Mouse (Mus musculus) embryo, embryonic 11 days (tissue): ENCODE measurements around the gene Rnf186.
"Not testable (repeated sequence)": the region's sequence is repeated elsewhere in the genome, so short reads cannot be mapped to it uniquely, and the experiment has no call there.

Experiments used
- DNase-seq: peaks from one replicate; pipeline ENCODE4 v3.0.0-alpha.2; 2015

The Rnf186 gene

GRCm38 (mm10) chr4:138972139-138972826 lies 5.4 kb downstream of the Rnf186 start:
- DNase-seq, result peak; percentile 70

GRCm38 (mm10) chr4:138972827-138973718 lies 6.2 kb downstream of the Rnf186 start, which contains the start of gene Tmco4:
TSS of gene Tmco4 (plus strand) at chr4:138972888.
- peak; percentile 80 for DNase-seq

- DNase-seq, result no peak
These were observed 6.8 kb downstream of the Rnf186 start for GRCm38 (mm10) chr4:138973719-138974115.

DNA sequence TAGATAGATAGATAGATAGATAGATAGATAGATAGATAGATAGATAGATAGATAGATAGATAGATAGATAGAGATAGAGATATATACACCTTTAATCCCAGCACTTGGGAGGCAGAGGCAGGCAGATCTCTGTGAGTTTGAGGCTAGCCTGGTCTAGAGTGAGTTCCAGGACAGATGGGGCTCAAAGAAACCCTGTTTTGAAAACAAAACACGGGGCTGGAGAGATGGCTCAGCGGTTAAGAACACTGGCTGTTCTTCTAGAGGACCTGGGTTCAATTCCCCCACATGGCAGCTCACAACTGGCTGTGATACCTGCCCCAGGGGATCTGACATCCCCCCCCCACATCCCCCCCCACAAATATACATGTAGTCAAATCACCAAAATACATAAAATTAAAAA lies 7.6 kb downstream of the Rnf186 start:
- not testable (repeated sequence) for DNase-seq

- no peak for DNase-seq
These were observed 8.3 kb downstream of the Rnf186 start for GRCm38 (mm10) chr4:138975194-138975593.

GRCm38 (mm10) chr4:138976046-138976445 lies 9.1 kb downstream of the Rnf186 start:
- DNase-seq, result no peak

DNA sequence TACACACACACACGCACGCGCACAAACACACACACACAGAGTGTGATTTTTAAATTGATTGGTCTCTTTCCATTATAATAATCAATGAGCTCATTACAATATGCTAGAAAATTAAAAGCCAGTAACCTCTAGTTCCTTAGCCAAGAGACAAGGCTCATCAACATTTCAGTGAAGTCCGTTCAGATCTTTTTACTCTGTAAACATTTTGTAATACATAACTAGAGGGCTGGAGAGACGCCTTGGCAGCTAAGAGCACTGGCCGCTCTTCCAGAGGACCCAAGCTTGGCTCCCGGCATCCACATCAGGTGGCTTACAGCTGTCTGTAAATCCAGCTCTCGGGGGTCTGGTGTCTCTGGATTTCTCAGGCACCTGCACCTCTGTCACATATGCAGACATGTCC lies 13.1 kb downstream of the Rnf186 start:
- DNase-seq, result no peak

GRCm38 (mm10) chr4:138980771-138981420 lies 14.0 kb downstream of the Rnf186 start:
- peak; percentile 61 for DNase-seq

DNA sequence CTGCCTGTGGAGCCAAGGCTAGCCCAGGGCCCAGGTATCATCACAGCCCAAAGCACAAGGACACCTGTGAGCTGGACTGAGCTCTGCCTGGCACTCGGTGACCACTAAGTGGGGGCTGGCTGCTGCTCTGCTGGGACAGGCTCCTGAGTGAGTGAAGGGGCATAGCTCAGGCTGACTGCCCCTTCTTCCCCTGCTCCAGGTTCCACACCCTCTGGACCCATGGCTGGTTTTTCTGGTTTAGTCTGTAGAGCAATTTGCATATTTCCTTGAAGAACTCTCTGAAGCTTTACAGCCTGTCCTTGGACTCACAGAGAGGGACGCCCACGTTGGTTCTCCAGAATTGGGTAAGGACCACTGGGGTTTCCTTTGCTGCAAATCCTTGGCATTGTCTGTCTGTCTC lies 16.5 kb downstream of the Rnf186 start:
- no peak for DNase-seq

- DNase-seq, result no peak
These were observed 17.8 kb downstream of the Rnf186 start for GRCm38 (mm10) chr4:138984744-138985143.

DNA sequence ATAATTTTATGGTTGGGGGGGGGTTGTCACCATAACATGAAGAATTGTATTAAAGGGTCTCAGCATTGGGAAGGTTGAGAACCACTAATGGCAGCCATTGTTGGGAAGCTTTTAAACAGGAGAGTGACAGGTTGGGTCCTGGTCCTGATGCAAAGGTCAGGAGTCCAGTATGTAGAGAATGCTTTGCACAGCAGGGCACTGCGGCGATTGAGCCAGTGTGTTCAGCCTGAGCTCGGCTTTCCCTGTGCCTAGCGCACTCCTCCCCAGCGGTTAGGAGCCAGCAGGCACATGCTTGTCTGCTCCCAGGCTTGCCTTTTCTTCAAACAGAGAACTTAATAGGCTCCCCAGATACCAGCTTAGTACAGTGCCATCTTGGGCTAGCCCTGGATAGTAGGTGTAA lies 19.4 kb downstream of the Rnf186 start:
- no peak for DNase-seq

DNA sequence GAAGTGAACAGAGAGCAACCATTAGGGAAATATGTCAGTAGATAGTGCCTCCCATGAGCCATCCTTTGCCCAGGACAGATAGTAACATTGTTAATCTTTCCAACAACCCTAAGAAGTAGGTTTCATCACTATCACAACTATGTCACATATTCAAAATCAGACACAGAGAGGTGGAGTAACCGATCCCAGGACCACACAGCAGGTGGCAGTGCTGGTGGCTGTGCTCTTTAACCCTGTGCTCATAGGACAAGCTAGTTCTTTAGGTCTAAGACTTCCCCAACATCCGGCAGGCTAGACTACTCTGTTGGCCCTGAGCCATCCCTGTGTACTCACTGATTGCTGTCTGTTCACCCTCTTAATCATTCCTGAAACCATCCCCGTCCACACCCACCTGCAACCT lies 27.5 kb downstream of the Rnf186 start:
- no peak for DNase-seq

DNA sequence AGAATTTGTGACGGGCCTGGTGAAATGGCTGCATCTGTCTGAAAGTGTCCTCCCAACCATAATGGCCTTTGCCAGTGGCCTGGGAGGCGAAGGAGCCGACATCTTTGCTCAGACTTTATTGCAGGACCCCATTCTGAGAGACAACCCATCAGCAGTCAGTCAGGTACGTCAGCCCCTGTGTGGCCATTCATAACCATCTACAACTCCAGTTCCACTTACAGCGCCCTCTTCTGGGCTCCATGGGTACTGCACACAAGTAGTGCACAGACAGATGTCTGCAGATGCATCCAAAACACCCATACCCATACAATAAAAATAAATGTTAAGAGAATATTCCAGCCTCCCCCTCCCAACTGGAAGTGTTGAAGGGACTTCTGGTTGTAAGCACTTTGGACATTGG lies 29.5 kb downstream of the Rnf186 start:
- no peak for DNase-seq

DNA sequence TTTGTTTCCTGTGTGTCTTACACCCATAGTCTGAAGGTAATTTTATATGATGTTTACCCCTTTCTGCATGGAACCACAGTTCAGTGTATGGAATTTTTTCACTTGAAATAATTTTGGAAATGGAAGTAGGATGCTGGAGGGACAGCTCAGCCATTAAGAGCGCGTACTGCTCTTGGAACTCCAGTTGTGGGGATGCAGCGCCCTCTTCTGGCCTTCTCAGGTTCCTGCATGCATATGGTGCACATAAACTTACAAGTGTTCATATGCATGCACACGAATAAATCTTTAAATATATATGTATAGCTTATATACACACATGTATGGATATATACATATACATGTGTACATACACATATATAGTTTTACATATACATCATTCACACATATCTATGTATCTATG lies 30.2 kb downstream of the Rnf186 start:
- no peak for DNase-seq

DNA sequence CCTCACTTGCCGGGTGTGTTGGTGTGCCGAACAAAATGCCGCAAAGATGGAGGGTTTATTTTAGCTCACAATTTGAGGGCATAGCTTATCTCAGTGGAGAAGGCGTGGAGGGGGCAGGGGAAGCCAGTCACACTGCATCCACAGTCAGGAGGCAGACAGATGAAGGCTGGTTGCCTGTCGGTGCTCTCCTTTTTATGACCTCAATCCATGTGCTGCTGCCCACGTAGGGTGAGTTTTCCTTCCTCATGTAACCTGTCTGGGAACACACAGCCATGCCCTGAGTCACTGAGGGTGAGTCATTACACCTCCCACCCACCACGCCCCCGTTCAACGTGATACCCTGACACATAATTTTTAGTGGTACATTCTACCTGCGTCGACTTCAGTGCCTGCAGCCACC lies 31.7 kb downstream of the Rnf186 start:
- DNase-seq, result no peak

DNA sequence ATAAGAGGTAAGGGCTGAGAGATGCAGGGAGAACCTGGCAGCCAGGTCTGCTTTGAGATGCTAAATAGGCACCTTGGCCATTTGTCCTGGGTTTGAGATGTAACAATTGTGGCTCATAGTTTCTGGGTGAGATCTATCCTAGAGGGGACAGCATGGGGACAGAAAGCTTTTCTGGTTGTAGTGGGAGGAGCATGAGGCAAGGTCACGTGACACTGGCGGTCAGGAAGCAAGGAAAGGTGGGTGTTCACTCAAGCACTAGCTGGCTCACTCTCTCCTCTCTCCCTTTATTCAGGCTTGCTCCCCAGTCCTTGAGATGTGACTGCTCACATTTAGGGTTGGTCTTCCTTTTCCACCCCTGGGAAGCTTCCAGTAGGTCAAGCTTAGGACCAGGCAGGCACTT lies 34.1 kb downstream of the Rnf186 start:
- no peak for DNase-seq

DNA sequence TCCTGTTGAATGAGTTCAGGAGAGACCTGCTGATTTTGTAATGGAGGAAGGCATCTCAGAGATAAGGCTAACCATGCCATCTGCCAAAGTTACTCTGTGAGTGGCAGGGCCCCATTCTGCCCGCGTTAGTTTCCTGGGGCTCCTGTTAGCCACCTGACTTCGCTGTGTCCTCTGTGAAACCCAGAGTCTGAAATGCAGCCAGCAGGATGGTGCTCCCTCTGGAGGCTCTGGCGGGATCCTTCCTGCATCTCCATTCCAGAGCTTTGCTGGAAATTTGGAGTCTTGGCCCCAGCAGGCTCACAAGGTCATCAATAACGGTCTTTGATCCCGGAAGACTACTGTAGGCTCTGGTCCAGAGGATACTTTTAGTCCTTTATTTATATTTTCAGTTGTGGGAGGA lies 34.5 kb downstream of the Rnf186 start:
- DNase-seq, result peak; percentile 41

DNA sequence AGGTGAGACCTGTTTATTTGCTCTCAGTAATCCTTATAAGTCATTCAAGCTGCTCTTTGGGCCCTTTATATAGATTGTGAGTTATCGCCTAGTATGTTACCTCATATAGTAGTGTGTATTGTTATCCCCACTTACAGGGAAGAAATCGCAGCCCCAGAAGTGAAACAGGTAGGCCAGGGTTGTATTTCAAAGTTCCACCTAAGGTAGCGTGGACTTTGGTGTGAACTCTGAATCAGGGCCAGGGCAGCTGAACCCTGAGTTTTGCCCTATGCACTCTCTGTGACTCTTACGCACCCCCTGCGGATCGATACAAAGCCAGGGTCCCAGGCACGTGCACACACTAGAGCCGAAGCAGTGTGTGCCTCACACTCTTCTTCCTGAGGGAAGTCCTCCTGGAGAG lies 37.2 kb downstream of the Rnf186 start:
- no peak for DNase-seq

DNA sequence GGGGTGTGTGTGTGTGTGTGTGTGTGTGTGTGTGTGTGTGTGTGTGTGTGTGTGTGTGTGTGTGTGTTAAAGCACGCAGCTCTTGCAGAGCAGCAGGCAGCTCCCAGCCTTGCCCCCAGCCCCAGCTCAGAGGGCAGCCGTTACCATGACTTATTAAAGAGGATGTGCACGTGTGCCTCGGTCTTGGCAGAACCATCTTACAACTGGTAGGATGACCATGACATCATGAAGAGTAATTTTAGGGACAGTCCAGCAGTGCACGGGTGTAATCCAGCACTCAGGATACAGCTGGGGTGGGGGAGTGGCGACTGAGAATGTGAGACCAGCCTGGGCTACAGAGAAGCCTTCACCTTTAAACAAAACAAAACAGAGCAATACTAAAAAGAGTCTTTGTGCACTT lies 38.3 kb downstream of the Rnf186 start:
- no peak for DNase-seq

- no peak for DNase-seq
These were observed 40.4 kb downstream of the Rnf186 start for GRCm38 (mm10) chr4:139007353-139007752.

GRCm38 (mm10) chr4:139007981-139008536 lies 41.1 kb downstream of the Rnf186 start:
- DNase-seq, result no peak

DNA sequence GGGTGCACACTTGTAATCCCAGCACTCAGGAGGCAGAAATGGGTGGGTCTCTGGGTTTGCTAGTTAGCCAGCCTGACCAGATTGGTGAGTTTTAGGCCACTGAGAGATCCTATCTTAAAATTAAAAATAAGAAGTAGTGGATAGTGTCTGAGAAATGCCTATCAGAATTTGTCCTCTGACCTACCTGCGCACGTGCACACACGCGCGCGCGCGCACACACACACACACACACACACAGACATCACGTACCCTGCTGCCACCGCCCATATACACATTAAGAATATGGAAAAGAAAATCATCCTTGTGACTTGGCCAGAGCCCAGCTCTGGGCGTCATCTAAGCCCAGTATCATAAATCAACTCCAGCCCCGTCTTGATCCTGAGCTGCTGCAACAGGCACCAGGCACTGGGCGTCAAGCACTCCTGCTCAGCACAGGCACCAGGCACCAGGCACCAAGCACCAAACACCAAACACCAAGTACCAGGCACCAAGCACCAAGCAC lies 44.3 kb downstream of the Rnf186 start:
- no peak for DNase-seq

- no peak for DNase-seq
These were observed 46.4 kb downstream of the Rnf186 start for GRCm38 (mm10) chr4:139013281-139013680.
